Mouse (Mus musculus) embryonic facial prominence, embryonic 11.5 days (tissue): ENCODE results near the gene 1700037H04Rik. TPM values are rescaled to one million over a fixed set of nuclear protein-coding genes. Genes with fewer than 3 reads are reported as not detected.
A peak's percentile ranks its signal among the peaks of the same experiment; 100 is the strongest.

Source experiments
- ATAC-seq: fragments of 200-750 bp; cut with Nextera tagmentation; replicated peaks from 2 replicates; pipeline ENCODE4 v1.8.0; 2017; ENCODE audit warnings: low read depth; ENCODE audit not compliant: insufficient number of reproducible peaks, low FRiP score, low TSS enrichment
- DNase-seq: peaks from one replicate; pipeline ENCODE4 v3.0.0-alpha.2; 2015; ENCODE audit warnings: low spot score
- H3K27ac ChIP-seq: fragments of 300-500 bp; sonication (generic); replicated peaks from 2 replicates; pipeline ENCODE4 v1.5.1; 2014; ENCODE audit warnings: mild to moderate bottlenecking, low read depth, low read length, control low read depth
- H3K27me3 ChIP-seq: fragments of 300-500 bp; sonication (generic); 2 replicates; pipeline ENCODE4 v1.6.1; 2014; ENCODE audit warnings: mild to moderate bottlenecking, low read length, moderate library complexity, mixed read lengths; ENCODE audit not compliant: control insufficient read depth, insufficient read depth
- H3K36me3 ChIP-seq: fragments of 300-500 bp; sonication (generic); replicated peaks from 2 replicates; pipeline ENCODE4 v1.6.1; 2014; ENCODE audit warnings: low read depth, mild to moderate bottlenecking, low read length, moderate library complexity, mixed read lengths; ENCODE audit not compliant: control insufficient read depth, insufficient read depth
- H3K4me1 ChIP-seq: fragments of 300-500 bp; sonication (generic); 2 replicates; pipeline ENCODE4 v1.6.1; 2014; ENCODE audit warnings: low read length, mixed read lengths; ENCODE audit not compliant: control insufficient read depth, insufficient read depth
- H3K4me2 ChIP-seq: fragments of 300-500 bp; sonication (generic); 2 replicates; pipeline ENCODE4 v1.6.1; 2014; ENCODE audit warnings: low read depth, mild to moderate bottlenecking, control low read depth, low read length, moderate library complexity
- H3K4me3 ChIP-seq: fragments of 300-500 bp; sonication (generic); 2 replicates; pipeline ENCODE4 v1.5.1; 2014; ENCODE audit warnings: low read depth, low read length, control low read depth
- H3K9ac ChIP-seq: fragments of 300-500 bp; sonication (generic); replicated peaks from 2 replicates; pipeline ENCODE4 v1.6.1; 2014; ENCODE audit warnings: mild to moderate bottlenecking, control low read depth, low read length
- H3K9me3 ChIP-seq: fragments of 300-500 bp; sonication (generic); replicated peaks from 2 replicates; pipeline ENCODE4 v1.6.1; 2016; ENCODE audit warnings: mild to moderate bottlenecking, low read length, inconsistent platforms, mixed read lengths; ENCODE audit not compliant: control insufficient read depth
- WGBS: fragments of 180-500 bp; shearing (Covaris S2); extraction: QIAGEN DNeasy Blood & Tissue Kit; methylation state at CpG from one replicate; pipeline ENCODE4 v1.1.7; 2014; 5-methylcytosine and 5-hydroxymethylcytosine counted together
- polyA plus RNA-seq: library from polyadenylated mRNA; unstranded; fragments of >200 nt; fragmentation: Nextera tagmentation; extraction: Ambion mirVana; gene quantifications from 2 replicates; pipeline ENCODE4 v1.2.1, GENCODE M21; 2014

1700037H04Rik gene
- polyA plus RNA-seq, 1 experiment from 2014 or later = 81.2 TPM

DNA sequence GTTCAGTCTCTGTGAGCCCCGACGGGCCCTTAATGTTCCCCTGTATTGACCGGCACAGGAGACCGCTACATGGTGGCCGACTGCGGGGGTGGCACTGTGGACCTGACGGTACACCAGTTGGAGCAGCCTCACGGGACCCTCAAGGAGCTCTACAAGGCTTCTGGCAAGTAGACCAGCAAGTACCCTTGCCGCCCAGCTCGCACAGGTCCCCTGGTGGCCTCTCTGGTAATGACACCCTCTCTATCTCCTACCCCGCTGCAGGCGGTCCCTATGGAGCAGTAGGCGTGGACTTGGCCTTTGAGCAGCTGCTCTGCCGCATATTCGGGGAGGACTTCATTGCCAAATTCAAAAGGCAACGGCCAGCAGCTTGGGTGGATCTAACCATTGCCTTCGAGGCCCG, 17.3 kb downstream of the 1700037H04Rik start:
- Histone ChIP-seq H3K4me1 (no peaks in the 10 kb centered on the region), H3K27ac (no peak overlapping the region), H3K9ac (no peak overlapping the region), H3K4me2 (no peak overlapping the region), H3K27me3 (no peaks in the 10 kb centered on the region), H3K36me3 (peaks cover 10% of the 10 kb centered on the region), H3K4me3 (no peak overlapping the region), H3K9me3 (no peaks in the 10 kb centered on the region)
- WGBS = 33% methylated on average over 18 of the region's 18 CpGs
- ATAC-seq (peak; percentile 54), DNase-seq (peak; percentile 76)

DNA sequence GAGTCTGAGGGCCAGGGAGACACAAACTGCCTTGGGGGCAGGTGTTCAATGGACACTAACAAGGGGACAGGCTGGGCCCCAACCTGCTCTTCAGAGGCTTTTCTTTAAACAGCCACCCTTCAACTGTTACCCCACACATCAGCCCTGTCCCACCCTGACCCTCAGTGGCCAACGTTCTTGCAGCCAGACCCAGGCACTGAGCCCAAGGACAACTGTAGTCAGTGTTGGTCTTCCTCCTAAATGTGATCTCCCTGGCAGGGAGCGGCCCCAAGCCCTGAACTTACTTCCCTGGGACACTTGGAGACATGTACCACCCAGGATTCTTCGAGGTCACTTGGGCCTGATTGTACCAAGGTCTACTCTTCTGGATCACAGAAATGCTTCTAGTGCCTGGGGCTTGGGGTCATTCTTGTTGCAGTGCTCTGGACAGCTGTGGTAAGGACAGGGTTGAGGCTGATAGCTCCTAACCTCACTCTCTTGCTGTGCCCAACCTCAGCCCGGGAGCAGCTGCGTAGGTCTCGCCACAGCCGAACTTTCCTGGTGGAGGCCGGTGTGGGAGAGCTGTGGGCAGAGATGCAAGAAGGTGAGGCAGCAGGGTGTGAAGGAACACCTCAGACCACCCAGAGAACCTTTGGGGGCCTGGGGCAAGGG, 18.4 kb downstream of the 1700037H04Rik start:
- no peak for ATAC-seq
- Histone ChIP-seq H3K4me2 (no peak overlapping the region), H3K9ac (no peak overlapping the region), H3K4me3 (no peak overlapping the region), H3K36me3 (peaks cover 8% of the 10 kb centered on the region), H3K9me3 (no peaks in the 10 kb centered on the region), H3K27me3 (no peaks in the 10 kb centered on the region), H3K4me1 (no peaks in the 10 kb centered on the region), H3K27ac (no peak overlapping the region)
- no peak for DNase-seq
- WGBS = 96% methylated on average over 8 of the region's 8 CpGs

DNA sequence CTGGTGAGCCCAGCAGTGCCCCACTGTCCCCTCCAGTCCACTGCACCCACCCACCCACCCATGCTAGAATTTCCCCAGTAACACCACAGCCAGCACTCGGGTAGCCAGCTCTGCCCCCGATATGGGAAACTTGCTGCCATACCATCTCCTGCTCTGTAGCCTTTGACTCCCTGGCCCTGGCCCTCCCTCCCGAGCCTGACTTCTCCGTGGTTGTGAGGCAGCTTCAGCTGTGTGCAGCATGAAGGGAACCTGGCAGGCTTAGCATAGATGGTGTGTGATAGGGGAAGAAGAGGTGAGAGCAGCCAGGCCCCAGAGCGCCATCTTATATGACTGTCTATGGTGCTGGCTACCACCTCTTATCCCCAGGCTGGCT, 19.4 kb downstream of the 1700037H04Rik start:
- ATAC-seq (no peak), DNase-seq (no peak)
- WGBS = 80% methylated on average over 5 of the region's 5 CpGs
- H3K4me2 ChIP-seq = no peak overlapping the region
- no peaks in the 10 kb centered on the region for H3K9me3 ChIP-seq
- no peak overlapping the region for H3K27ac ChIP-seq
- H3K4me3 ChIP-seq = no peak overlapping the region
- H3K27me3 ChIP-seq = no peaks in the 10 kb centered on the region
- no peak overlapping the region for H3K9ac ChIP-seq
- H3K36me3 ChIP-seq = peaks cover 8% of the 10 kb centered on the region
- H3K4me1 ChIP-seq = no peaks in the 10 kb centered on the region

DNA sequence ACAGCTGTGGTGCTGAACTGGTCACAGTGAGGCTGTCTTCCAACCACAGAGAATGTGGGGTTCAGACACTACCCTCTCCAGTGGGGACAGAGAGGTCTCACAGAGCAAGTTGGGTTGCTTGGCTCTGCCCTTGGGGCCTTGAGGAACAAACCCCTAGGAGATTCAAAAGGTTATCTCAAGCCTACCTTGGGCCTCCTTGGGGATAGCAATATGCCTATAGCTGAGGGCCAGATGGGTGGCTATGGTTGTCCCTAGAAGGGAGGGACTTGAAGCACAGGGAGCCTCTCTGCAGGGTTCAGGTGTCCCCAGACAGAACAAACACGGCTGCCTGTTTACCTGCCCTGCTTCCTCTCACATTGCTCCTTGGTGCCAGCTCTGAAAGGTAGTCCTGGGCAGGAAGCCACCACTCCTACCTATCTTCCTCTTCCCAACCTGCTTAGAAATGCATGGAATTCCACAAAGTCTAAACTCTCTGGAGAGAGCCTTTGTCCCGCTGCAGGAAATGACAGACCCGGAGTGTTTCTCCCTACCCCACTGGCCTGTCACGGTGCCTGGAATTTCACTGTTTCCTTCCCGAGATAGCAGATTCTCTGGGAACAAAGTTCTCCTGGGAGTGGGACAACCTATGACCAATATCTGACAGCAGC, 19.9 kb downstream of the 1700037H04Rik start:
- 43% methylated on average over 5 of the region's 5 CpGs for WGBS
- Histone ChIP-seq H3K4me1 (no peaks in the 10 kb centered on the region), H3K4me2 (no peak overlapping the region), H3K36me3 (peaks cover 8% of the 10 kb centered on the region), H3K9me3 (no peaks in the 10 kb centered on the region), H3K9ac (no peak overlapping the region), H3K27me3 (no peaks in the 10 kb centered on the region), H3K27ac (no peak overlapping the region), H3K4me3 (no peak overlapping the region)
- ATAC-seq = no peak
- no peak for DNase-seq

DNA sequence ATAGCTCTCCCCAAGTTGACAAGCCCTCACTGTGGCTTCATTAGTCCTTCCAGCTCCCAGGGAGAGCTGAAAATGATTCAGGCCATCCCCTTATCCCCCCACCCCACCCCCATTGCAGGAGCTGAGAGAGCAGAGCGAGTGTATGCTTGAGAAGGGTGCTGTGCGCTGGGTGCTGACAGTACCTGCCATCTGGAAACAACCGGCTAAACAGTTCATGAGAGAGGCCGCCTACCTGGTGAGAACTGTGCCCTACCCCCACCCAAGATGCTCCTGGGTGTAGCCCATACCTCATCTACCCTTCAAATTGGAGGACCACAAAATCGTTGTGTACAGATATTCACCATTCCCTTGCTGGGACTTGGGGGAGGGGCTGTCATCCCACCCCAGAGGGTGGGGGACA, 20.6 kb downstream of the 1700037H04Rik start:
- Histone ChIP-seq H3K9me3 (no peaks in the 10 kb centered on the region), H3K36me3 (peaks cover 4% of the 10 kb centered on the region), H3K27ac (no peak overlapping the region), H3K9ac (no peak overlapping the region), H3K4me1 (no peaks in the 10 kb centered on the region), H3K4me3 (no peak overlapping the region), H3K27me3 (no peaks in the 10 kb centered on the region), H3K4me2 (no peak overlapping the region)
- WGBS = 88% methylated on average over 5 of the region's 5 CpGs
- ATAC-seq (no peak), DNase-seq (no peak)

DNA sequence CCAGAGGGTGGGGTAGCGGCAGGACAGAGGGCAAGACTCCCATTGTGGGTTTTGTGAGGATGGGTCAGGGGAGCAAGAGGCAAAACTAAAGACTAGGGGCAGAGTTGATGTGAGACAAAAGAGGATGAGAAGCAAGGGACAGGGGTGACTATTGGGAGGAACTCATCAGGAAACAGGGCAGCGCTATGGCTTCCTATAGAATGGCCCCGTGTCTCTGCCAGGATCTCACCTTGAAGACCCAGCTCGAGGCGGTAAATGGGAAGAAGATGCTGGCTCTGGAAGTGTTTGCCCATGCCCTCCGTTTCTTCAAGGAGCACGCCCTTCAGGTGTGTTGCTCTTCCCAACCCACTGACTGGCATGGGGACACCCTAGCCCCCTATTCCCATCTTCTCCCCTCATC, 21.1 kb downstream of the 1700037H04Rik start:
- no peak overlapping the region for H3K4me2 ChIP-seq
- H3K4me3 ChIP-seq = no peak overlapping the region
- no peaks in the 10 kb centered on the region for H3K27me3 ChIP-seq
- peaks cover 3% of the 10 kb centered on the region for H3K36me3 ChIP-seq
- no peak for ATAC-seq
- H3K9ac ChIP-seq = no peak overlapping the region
- WGBS = 92% methylated on average over 7 of the region's 7 CpGs
- no peaks in the 10 kb centered on the region for H3K4me1 ChIP-seq
- DNase-seq = no peak
- H3K27ac ChIP-seq = no peak overlapping the region
- no peaks in the 10 kb centered on the region for H3K9me3 ChIP-seq

DNA sequence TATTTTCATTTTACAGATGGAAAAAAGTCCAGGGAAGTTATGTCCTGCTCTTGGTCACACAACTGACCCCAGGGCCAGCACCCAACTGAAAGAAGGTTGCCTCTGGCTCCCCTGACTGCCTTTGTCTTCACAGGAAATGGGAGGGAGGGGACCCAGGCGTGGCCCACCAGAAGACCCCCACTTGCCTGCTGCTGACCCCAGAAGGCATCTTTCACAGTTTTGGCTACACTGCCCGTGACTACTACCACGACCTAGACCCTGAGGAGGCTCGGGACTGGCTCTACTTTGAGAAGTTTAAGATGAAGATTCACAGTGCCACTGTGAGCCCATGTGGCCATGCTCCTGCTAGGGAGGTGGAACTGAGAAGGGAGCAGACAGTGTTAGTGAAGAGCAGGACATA, 21.6 kb downstream of the 1700037H04Rik start:
- Histone ChIP-seq H3K4me2 (no peak overlapping the region), H3K4me3 (no peak overlapping the region), H3K27ac (no peak overlapping the region), H3K36me3 (peaks cover 3% of the 10 kb centered on the region), H3K27me3 (no peaks in the 10 kb centered on the region), H3K9me3 (no peaks in the 10 kb centered on the region), H3K9ac (no peak overlapping the region), H3K4me1 (no peaks in the 10 kb centered on the region)
- ATAC-seq = no peak
- 76% methylated on average over 4 of the region's 4 CpGs for WGBS
- no peak for DNase-seq

DNA sequence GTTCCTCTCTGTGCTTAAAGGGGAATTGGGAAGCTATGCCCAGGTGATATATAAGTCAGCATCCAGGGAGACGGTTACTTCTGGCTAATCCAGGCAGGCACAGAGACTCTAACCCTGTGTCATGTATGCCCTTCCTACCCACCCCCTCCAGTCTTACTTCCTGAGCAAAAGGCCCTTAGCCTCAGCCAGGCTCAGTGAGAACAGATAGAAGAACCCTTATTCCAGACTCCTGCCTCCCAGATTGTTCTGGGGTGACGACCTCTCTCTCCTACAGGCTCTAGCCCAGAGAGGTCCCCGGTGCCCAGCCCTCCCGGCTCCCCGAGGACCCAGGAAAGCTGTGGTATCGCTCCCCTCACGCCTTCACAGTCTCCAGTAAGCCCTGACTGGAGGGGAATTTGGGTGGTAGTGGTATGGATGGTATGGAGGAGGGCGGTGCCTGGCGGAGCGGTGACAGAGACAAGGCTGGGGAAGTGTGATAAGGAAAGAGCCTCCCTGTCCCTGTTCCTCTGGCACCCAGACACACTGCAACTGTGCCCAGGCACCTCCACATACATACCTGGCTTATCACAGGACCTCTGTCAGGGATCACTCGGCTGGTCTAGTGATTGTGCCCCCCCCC, 24.3 kb downstream of the 1700037H04Rik start:
- H3K9ac ChIP-seq = no peak overlapping the region
- DNase-seq (no peak), ATAC-seq (no peak)
- peaks cover 3% of the 10 kb centered on the region for H3K36me3 ChIP-seq
- no peak overlapping the region for H3K4me2 ChIP-seq
- no peaks in the 10 kb centered on the region for H3K27me3 ChIP-seq
- WGBS = 67% methylated on average over 11 of the region's 11 CpGs
- no peaks in the 10 kb centered on the region for H3K9me3 ChIP-seq
- no peak overlapping the region for H3K4me3 ChIP-seq
- no peak overlapping the region for H3K27ac ChIP-seq
- H3K4me1 ChIP-seq = no peaks in the 10 kb centered on the region
